Mouse (Mus musculus) liver, postnatal 0 days (tissue): Measurements from ENCODE around the gene Gm11037. TPM values are rescaled to one million over a fixed set of nuclear protein-coding genes. Genes with fewer than 3 reads are reported as not detected.

Experiments
- ATAC-seq: fragments of 200-750 bp; cut with Nextera tagmentation; 2 replicates; pipeline ENCODE4 v1.8.0; 2017; ENCODE audit warnings: mild to moderate bottlenecking, moderate library complexity
- DNase-seq: peaks from one replicate; pipeline ENCODE4 v3.0.0-alpha.2; 2016
- H3K27ac ChIP-seq: fragments of 300-500 bp; sonication (generic); 2 replicates; pipeline ENCODE4 v1.5.1; 2014; ENCODE audit warnings: antibody characterized with exemption, moderate library complexity, mild to moderate bottlenecking, low read depth
- H3K27me3 ChIP-seq: fragments of 300-500 bp; sonication (generic); 2 replicates; pipeline ENCODE4 v1.6.1; 2014; ENCODE audit warnings: low read length, control low read depth, mixed read lengths; ENCODE audit not compliant: insufficient read depth
- H3K36me3 ChIP-seq: fragments of 300-500 bp; sonication (generic); replicated peaks from 2 replicates; pipeline ENCODE4 v1.6.1; 2014; ENCODE audit warnings: mild to moderate bottlenecking, control low read depth, low read length, moderate library complexity, mixed read lengths; ENCODE audit not compliant: insufficient read depth
- H3K4me1 ChIP-seq: fragments of 300-500 bp; sonication (generic); 2 replicates; pipeline ENCODE4 v1.6.1; 2014; ENCODE audit warnings: antibody characterized with exemption, mild to moderate bottlenecking, control low read depth; ENCODE audit not compliant: insufficient read depth
- H3K4me2 ChIP-seq: fragments of 300-500 bp; sonication (generic); 2 replicates; pipeline ENCODE4 v1.6.1; 2014; ENCODE audit warnings: low read depth, mild to moderate bottlenecking, low read length, moderate library complexity, mixed read lengths
- H3K4me3 ChIP-seq: fragments of 300-500 bp; sonication (generic); 2 replicates; pipeline ENCODE4 v1.5.1; 2014; ENCODE audit warnings: low read depth, low read length
- H3K9ac ChIP-seq: fragments of 300-500 bp; sonication (generic); replicated peaks from 2 replicates; pipeline ENCODE4 v1.6.1; 2014; ENCODE audit warnings: mild to moderate bottlenecking, moderate library complexity
- H3K9me3 ChIP-seq: fragments of 300-500 bp; sonication (generic); 2 replicates; pipeline ENCODE4 v1.6.1; 2016; ENCODE audit warnings: mild to moderate bottlenecking, control low read depth, low read length, mixed read lengths
- CTCF ChIP-seq: sonication (generic); IDR thresholded peaks from 2 replicates; pipeline ENCODE4 v1.5.1; 2016; ENCODE audit warnings: antibody characterized with exemption, low read depth
- EP300 ChIP-seq: IDR thresholded peaks from 2 replicates; pipeline ENCODE4 v1.6.1; 2016; ENCODE audit warnings: antibody characterized with exemption, low read depth, mild to moderate bottlenecking
- WGBS: fragments of 180-500 bp; shearing (Covaris S2); extraction: QIAGEN DNeasy Blood & Tissue Kit; methylation state at CpG from one replicate; pipeline ENCODE4 v1.1.7; 2014; ENCODE audit not compliant: insufficient replicate concordance; 5-methylcytosine and 5-hydroxymethylcytosine counted together
- polyA plus RNA-seq: library from polyadenylated mRNA; unstranded; fragments of >200 nt; fragmentation: Nextera tagmentation; extraction: Ambion mirVana; gene quantifications from 2 replicates; pipeline ENCODE4 v1.2.1, GENCODE M21; 2015

Gm11037 gene
- polyA plus RNA-seq, 1 experiment from 2014 or later = not detected

GRCm38 (mm10) chr2:131134381-131134780 lies 1.1 kb downstream of the Gm11037 start:
- H3K27ac ChIP-seq = peak overlapping the region; percentile 95; the same call in 1 of the 2 replicates
- no peak overlapping the region for H3K4me3 ChIP-seq
- no peaks in the 10 kb centered on the region for H3K27me3 ChIP-seq
- ATAC-seq (no peak), DNase-seq (no peak)
- peaks cover 34% of the 10 kb centered on the region for H3K4me1 ChIP-seq
- H3K9me3 ChIP-seq = no peaks in the 10 kb centered on the region
- no peaks in the 10 kb centered on the region for H3K36me3 ChIP-seq
- TF ChIP-seq CTCF (no peak), EP300 (no peak)
- 47% methylated on average over 1 of the region's 1 CpGs for WGBS
- peak overlapping the region; percentile 68; the same call in 1 of the 2 replicates for H3K9ac ChIP-seq
- no peak overlapping the region for H3K4me2 ChIP-seq

GRCm38 (mm10) chr2:131134826-131135400 lies 1.6 kb downstream of the Gm11037 start:
- TF ChIP-seq EP300 = no peak
- TF ChIP-seq CTCF = no peak
- Histone ChIP-seq H3K4me2 (peak overlapping the region; percentile 55; the same call in 1 of the 2 replicates), H3K9me3 (no peaks in the 10 kb centered on the region), H3K36me3 (no peaks in the 10 kb centered on the region), H3K27me3 (no peaks in the 10 kb centered on the region), H3K27ac (peak overlapping the region; percentile 95), H3K4me3 (no peak overlapping the region), H3K4me1 (peaks cover 32% of the 10 kb centered on the region), H3K9ac (peak overlapping the region; percentile 68)
- 78% methylated on average over 8 of the region's 8 CpGs for WGBS
- ATAC-seq = no peak
- no peak for DNase-seq

- WGBS = 28% methylated on average over 11 of the region's 11 CpGs
- Histone ChIP-seq H3K4me2 (peak overlapping the region; percentile 55), H3K27me3 (no peaks in the 10 kb centered on the region), H3K4me3 (no peak overlapping the region), H3K4me1 (peaks cover 31% of the 10 kb centered on the region), H3K9me3 (no peaks in the 10 kb centered on the region), H3K9ac (peak overlapping the region; percentile 68), H3K27ac (peak overlapping the region; percentile 95), H3K36me3 (no peaks in the 10 kb centered on the region)
- peak; percentile 99 for ATAC-seq
- TF ChIP-seq EP300 (peak; percentile 85), CTCF (no peak)
- DNase-seq = peak; percentile 77
Measured at GRCm38 (mm10) chr2:131135521-131136139, 2.3 kb downstream of the Gm11037 start.

DNA sequence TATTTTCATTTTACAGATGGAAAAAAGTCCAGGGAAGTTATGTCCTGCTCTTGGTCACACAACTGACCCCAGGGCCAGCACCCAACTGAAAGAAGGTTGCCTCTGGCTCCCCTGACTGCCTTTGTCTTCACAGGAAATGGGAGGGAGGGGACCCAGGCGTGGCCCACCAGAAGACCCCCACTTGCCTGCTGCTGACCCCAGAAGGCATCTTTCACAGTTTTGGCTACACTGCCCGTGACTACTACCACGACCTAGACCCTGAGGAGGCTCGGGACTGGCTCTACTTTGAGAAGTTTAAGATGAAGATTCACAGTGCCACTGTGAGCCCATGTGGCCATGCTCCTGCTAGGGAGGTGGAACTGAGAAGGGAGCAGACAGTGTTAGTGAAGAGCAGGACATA lies 5.0 kb downstream of the Gm11037 start:
- ATAC-seq (no peak), DNase-seq (no peak)
- no peak overlapping the region for H3K4me3 ChIP-seq
- H3K9me3 ChIP-seq = no peaks in the 10 kb centered on the region
- WGBS = 70% methylated on average over 4 of the region's 4 CpGs
- no peak overlapping the region for H3K4me2 ChIP-seq
- no peak overlapping the region for H3K9ac ChIP-seq
- H3K27me3 ChIP-seq = no peaks in the 10 kb centered on the region
- no peak for TF ChIP-seq EP300
- H3K27ac ChIP-seq = no peak overlapping the region
- peaks cover 38% of the 10 kb centered on the region for H3K4me1 ChIP-seq
- H3K36me3 ChIP-seq = peaks cover 2% of the 10 kb centered on the region; the same call in 1 of the 2 replicates

DNA sequence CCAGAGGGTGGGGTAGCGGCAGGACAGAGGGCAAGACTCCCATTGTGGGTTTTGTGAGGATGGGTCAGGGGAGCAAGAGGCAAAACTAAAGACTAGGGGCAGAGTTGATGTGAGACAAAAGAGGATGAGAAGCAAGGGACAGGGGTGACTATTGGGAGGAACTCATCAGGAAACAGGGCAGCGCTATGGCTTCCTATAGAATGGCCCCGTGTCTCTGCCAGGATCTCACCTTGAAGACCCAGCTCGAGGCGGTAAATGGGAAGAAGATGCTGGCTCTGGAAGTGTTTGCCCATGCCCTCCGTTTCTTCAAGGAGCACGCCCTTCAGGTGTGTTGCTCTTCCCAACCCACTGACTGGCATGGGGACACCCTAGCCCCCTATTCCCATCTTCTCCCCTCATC lies 5.5 kb downstream of the Gm11037 start:
- Histone ChIP-seq H3K36me3 (peaks cover 4% of the 10 kb centered on the region; the same call in 1 of the 2 replicates), H3K9me3 (no peaks in the 10 kb centered on the region), H3K27me3 (no peaks in the 10 kb centered on the region), H3K4me3 (no peak overlapping the region), H3K9ac (no peak overlapping the region), H3K4me2 (no peak overlapping the region), H3K4me1 (peaks cover 38% of the 10 kb centered on the region), H3K27ac (no peak overlapping the region)
- DNase-seq = no peak
- TF ChIP-seq CTCF (no peak), EP300 (no peak)
- ATAC-seq = no peak
- 94% methylated on average over 7 of the region's 7 CpGs for WGBS

DNA sequence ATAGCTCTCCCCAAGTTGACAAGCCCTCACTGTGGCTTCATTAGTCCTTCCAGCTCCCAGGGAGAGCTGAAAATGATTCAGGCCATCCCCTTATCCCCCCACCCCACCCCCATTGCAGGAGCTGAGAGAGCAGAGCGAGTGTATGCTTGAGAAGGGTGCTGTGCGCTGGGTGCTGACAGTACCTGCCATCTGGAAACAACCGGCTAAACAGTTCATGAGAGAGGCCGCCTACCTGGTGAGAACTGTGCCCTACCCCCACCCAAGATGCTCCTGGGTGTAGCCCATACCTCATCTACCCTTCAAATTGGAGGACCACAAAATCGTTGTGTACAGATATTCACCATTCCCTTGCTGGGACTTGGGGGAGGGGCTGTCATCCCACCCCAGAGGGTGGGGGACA lies 6.0 kb downstream of the Gm11037 start:
- Histone ChIP-seq H3K9ac (no peak overlapping the region), H3K27me3 (no peaks in the 10 kb centered on the region), H3K9me3 (no peaks in the 10 kb centered on the region), H3K4me3 (no peak overlapping the region), H3K4me2 (no peak overlapping the region), H3K27ac (0 out of 2 replicates have a peak overlapping the region, but pooled peaks have one; percentile 57), H3K36me3 (peaks cover 5% of the 10 kb centered on the region; the same call in 1 of the 2 replicates), H3K4me1 (peaks cover 38% of the 10 kb centered on the region)
- no peak for ATAC-seq
- 86% methylated on average over 5 of the region's 5 CpGs for WGBS
- no peak for TF ChIP-seq EP300
- TF ChIP-seq CTCF = no peak
- no peak for DNase-seq
